Mouse (Mus musculus) liver, embryonic 13.5 days (tissue): ENCODE measurements around the gene Gm11032. TPM values are rescaled to one million over a fixed set of nuclear protein-coding genes. Genes with fewer than 3 reads are reported as not detected.

Experiments used
- ATAC-seq: fragments of 200-750 bp; cut with Nextera tagmentation; 2 replicates; pipeline ENCODE4 v1.8.0; 2017; ENCODE audit warnings: low read depth, mild to moderate bottlenecking, moderate number of reproducible peaks, moderate library complexity
- DNase-seq: peaks from one replicate; pipeline ENCODE4 v3.0.0; 2022
- H3K27ac ChIP-seq: fragments of 300-500 bp; sonication (generic); 2 replicates; pipeline ENCODE4 v1.5.1; 2015; ENCODE audit warnings: moderate library complexity, mild to moderate bottlenecking, inconsistent platforms
- H3K27me3 ChIP-seq: fragments of 300-500 bp; sonication (generic); 2 replicates; pipeline ENCODE4 v1.6.1; 2015; ENCODE audit warnings: mild to moderate bottlenecking, inconsistent platforms
- H3K36me3 ChIP-seq: fragments of 300-500 bp; sonication (generic); 2 replicates; pipeline ENCODE4 v1.6.1; 2015; ENCODE audit warnings: mild to moderate bottlenecking, inconsistent platforms
- H3K4me1 ChIP-seq: fragments of 300-500 bp; sonication (generic); replicated peaks from 2 replicates; pipeline ENCODE4 v1.6.1; 2015; ENCODE audit warnings: inconsistent platforms
- H3K4me2 ChIP-seq: fragments of 300-500 bp; sonication (generic); 2 replicates; pipeline ENCODE4 v1.6.1; 2015; ENCODE audit warnings: inconsistent platforms, mild to moderate bottlenecking, moderate library complexity
- H3K4me3 ChIP-seq: fragments of 300-500 bp; sonication (generic); replicated peaks from 2 replicates; pipeline ENCODE4 v1.5.1; 2015; ENCODE audit warnings: mild to moderate bottlenecking, inconsistent platforms
- H3K9ac ChIP-seq: fragments of 300-500 bp; sonication (generic); 2 replicates; pipeline ENCODE4 v1.6.1; 2015; ENCODE audit warnings: mild to moderate bottlenecking, inconsistent platforms
- H3K9me3 ChIP-seq: fragments of 300-500 bp; sonication (generic); replicated peaks from 2 replicates; pipeline ENCODE4 v1.6.1; 2016; ENCODE audit warnings: inconsistent platforms
- WGBS: fragments of 180-500 bp; shearing (Covaris S2); methylation state at CpG from one replicate; pipeline ENCODE4 v1.1.7; 2015; ENCODE audit not compliant: insufficient replicate concordance; 5-methylcytosine and 5-hydroxymethylcytosine counted together
- polyA plus RNA-seq: library from polyadenylated mRNA; unstranded; fragments of >200 nt; fragmentation: Nextera tagmentation; extraction: Ambion mirVana; gene quantifications from 2 replicates; pipeline ENCODE4 v1.2.1, GENCODE M21; 2015

The Gm11032 gene
- polyA plus RNA-seq, 1 experiment from 2014 or later = not detected

DNA sequence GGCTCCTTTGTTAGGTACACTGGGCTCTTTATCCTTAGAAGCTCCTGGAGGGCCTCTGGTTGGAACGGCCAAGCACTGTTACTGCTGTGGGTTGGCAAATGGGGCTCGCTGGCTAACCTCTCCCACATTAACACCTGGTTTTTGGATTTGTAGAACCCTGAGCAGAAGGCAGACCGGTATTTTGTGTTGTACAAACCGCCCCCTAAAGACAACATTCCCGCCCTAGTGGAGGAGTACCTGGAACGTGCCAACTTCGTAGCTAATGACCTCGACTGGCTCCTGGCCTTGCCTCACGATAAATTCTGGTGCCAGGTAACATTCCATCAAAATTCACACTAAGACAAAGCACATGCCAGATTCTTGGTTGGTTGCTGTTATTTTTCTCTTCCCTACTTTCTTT is 26.5 kb downstream of the Gm11032 start:
- Histone ChIP-seq H3K27me3 (no peaks in the 10 kb centered on the region), H3K27ac (no peak overlapping the region), H3K36me3 (peaks cover 82% of the 10 kb centered on the region), H3K4me3 (no peak overlapping the region), H3K4me1 (peaks cover 3% of the 10 kb centered on the region; the same call in 1 of the 2 replicates), H3K9ac (no peak overlapping the region), H3K9me3 (no peaks in the 10 kb centered on the region), H3K4me2 (no peak overlapping the region)
- no peak for DNase-seq
- no peak for ATAC-seq
- 87% methylated on average over 9 of the region's 9 CpGs for WGBS

GRCm38 (mm10) chr11:4659818-4660217 is 40.0 kb downstream of the Gm11032 start:
- peak overlapping the region; percentile 59 for H3K9ac ChIP-seq
- H3K27me3 ChIP-seq = no peaks in the 10 kb centered on the region
- DNase-seq (peak; percentile 33), ATAC-seq (peak; percentile 45; the same call in 1 of the 2 replicates)
- H3K4me1 ChIP-seq = peaks cover 38% of the 10 kb centered on the region
- H3K9me3 ChIP-seq = no peaks in the 10 kb centered on the region
- no peak overlapping the region for H3K4me3 ChIP-seq
- WGBS = 27% methylated on average over 1 of the region's 1 CpGs
- H3K36me3 ChIP-seq = peaks cover 69% of the 10 kb centered on the region
- peak overlapping the region; percentile 89 for H3K27ac ChIP-seq
- peak overlapping the region; percentile 55 for H3K4me2 ChIP-seq

- peaks cover 38% of the 10 kb centered on the region for H3K4me1 ChIP-seq
- peak overlapping the region; percentile 59 for H3K9ac ChIP-seq
- no peaks in the 10 kb centered on the region for H3K9me3 ChIP-seq
- peak; percentile 75 for ATAC-seq
- peak; percentile 34 for DNase-seq
- H3K27me3 ChIP-seq = no peaks in the 10 kb centered on the region
- WGBS = 65% methylated on average over 7 of the region's 7 CpGs
- peaks cover 63% of the 10 kb centered on the region for H3K36me3 ChIP-seq
- 0 out of 2 replicates have a peak overlapping the region, but pooled peaks have one; percentile 17 for H3K4me3 ChIP-seq
- peak overlapping the region; percentile 55 for H3K4me2 ChIP-seq
- peak overlapping the region; percentile 89 for H3K27ac ChIP-seq
Observed at GRCm38 (mm10) chr11:4660309-4661025, 40.6 kb downstream of the Gm11032 start.

DNA sequence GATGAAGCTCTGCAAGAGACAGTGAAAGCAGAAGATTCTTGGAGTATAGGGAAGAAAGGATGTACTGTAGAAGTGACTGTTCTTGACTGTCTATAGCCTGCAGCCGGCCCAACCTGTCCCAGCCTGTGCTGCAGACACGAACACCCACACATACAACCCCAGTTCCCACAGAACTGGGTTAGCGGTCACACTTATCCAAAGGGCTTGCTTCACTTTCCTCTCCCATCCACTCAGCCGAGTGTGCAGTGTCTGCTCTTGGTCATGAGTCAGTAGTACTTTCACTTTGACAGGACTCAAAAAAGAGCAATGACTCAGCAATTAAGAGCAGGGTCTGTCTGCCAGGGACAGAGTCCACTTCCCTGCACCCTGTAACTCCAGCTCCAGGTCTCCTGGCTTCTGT is 41.5 kb downstream of the Gm11032 start:
- peak overlapping the region; percentile 59 for H3K9ac ChIP-seq

GRCm38 (mm10) chr11:4661871-4662495 is 42.1 kb downstream of the Gm11032 start:
- H3K9me3 ChIP-seq = no peaks in the 10 kb centered on the region
- ATAC-seq (no peak), DNase-seq (no peak)
- 88% methylated on average over 10 of the region's 10 CpGs for WGBS
- H3K36me3 ChIP-seq = peaks cover 61% of the 10 kb centered on the region
- no peaks in the 10 kb centered on the region for H3K27me3 ChIP-seq
- peak overlapping the region; percentile 59; the same call in 1 of the 2 replicates for H3K9ac ChIP-seq
- peaks cover 35% of the 10 kb centered on the region for H3K4me1 ChIP-seq
- H3K27ac ChIP-seq = peak overlapping the region; percentile 89
- H3K4me2 ChIP-seq = no peak overlapping the region; the same call in 1 of the 2 replicates
- H3K4me3 ChIP-seq = no peak overlapping the region

More for the DNA sequence above, 41.5 kb downstream of the Gm11032 start:
- peak overlapping the region; percentile 55 for H3K4me2 ChIP-seq
- peak overlapping the region; percentile 89 for H3K27ac ChIP-seq
- ATAC-seq = peak; percentile 86
- no peaks in the 10 kb centered on the region for H3K9me3 ChIP-seq
- H3K4me3 ChIP-seq = 0 out of 2 replicates have a peak overlapping the region, but pooled peaks have one; percentile 17
- H3K36me3 ChIP-seq = peaks cover 60% of the 10 kb centered on the region
- no peaks in the 10 kb centered on the region for H3K27me3 ChIP-seq
- peaks cover 38% of the 10 kb centered on the region for H3K4me1 ChIP-seq
- 69% methylated on average over 4 of the region's 4 CpGs for WGBS
- DNase-seq = peak; percentile 47

GRCm38 (mm10) chr11:4662496-4662878 is 42.6 kb downstream of the Gm11032 start:
- Histone ChIP-seq H3K4me2 (no peak overlapping the region), H3K36me3 (peaks cover 64% of the 10 kb centered on the region), H3K9me3 (no peaks in the 10 kb centered on the region), H3K4me3 (no peak overlapping the region), H3K4me1 (peaks cover 35% of the 10 kb centered on the region), H3K27me3 (no peaks in the 10 kb centered on the region), H3K9ac (no peak overlapping the region), H3K27ac (peak overlapping the region; percentile 89)
- ATAC-seq = no peak
- 91% methylated on average over 11 of the region's 11 CpGs for WGBS
- DNase-seq = no peak

Other genes with a start within 250 kb of the Gm11032 start
- 0.68 and 0.90 TPM in 2 replicates for gene Hormad2, start 179.0 kb upstream of the Gm11032 start, polyA plus RNA-seq
- 24.0 and 28.1 TPM in 2 replicates for gene Mtmr3, start 25.2 kb upstream of the Gm11032 start, polyA plus RNA-seq
- 18.9 and 23.9 TPM in 2 replicates for gene Ascc2, start 17.7 kb downstream of the Gm11032 start, polyA plus RNA-seq
- gene Uqcr10, start 84.3 kb downstream of the Gm11032 start, polyA plus RNA-seq = 687 and 723 TPM in 2 replicates
- gene Zmat5, start 84.6 kb downstream of the Gm11032 start, polyA plus RNA-seq = 30.2 and 31.0 TPM in 2 replicates
- gene Cabp7, start 126.7 kb downstream of the Gm11032 start, polyA plus RNA-seq = 0.06 TPM in 1 of 2 replicates, not detected in the other
- 16.7 and 22.5 TPM in 2 replicates for gene Nf2, start 229.5 kb downstream of the Gm11032 start, polyA plus RNA-seq